Mouse (Mus musculus): ENCODE measurements around the gene Cuedc2.

Cuedc2 gene

GRCm38 (mm10) chr19:46339287-46339971 is 927 bp upstream of the Cuedc2 start:
- DNase-seq (ENCODE audit: low spot score in 2 of 2): no peak

DNA sequence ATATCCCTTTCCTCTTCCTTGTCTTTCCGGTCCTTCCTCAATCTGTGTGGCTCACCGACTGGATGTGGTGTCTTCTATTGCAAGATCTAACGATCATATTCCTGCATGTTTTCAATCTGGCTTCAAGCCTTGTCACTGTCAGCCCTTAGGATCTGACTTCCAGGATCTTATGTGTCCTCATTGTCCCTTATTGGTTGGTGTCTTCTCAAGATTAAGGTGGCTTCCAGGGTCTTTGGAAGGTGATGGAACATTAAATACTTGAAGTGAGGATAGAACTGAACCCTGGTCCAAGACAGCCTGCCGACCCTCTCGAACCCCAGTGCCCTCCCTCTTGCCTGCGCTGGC is 412 bp upstream of the Cuedc2 start:
- no peak for DNase-seq (ENCODE audit: low spot score in 2 of 2)

DNA sequence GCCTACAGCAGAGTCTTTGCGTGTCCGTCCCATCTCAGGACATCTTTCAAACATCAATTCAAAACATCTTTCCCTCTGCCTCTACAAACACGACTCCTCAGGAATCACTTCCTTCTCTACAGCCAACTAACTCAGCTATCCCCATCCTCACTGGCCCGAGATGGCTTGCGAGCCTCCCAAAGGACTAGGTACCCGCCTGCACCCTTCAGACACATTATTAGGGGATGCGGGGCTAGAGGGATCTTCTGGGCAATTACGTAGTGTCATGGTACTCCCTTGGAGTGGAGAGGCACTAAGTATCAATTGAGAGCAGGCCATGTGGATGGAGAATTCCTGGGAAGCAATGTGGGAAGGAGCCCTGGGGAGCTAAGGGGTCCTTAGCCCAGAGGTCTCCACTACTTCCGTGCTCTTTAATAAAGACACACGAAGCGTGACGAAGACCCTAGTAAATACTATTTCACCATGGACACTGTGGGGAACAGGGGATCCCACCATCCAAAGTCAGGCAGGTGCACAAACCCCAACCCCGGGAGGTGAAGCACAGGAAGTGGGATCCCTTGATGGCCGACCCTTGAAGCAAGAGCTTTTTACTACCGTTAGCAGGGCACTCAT is 677 bp downstream of the Cuedc2 start:
- no peak for DNase-seq (ENCODE audit: low spot score in 2 of 2)

GRCm38 (mm10) chr19:46333906-46334305 is 4.6 kb downstream of the Cuedc2 start:
- DNase-seq (ENCODE audit: low spot score in 2 of 2): no peak

- no peak for DNase-seq (ENCODE audit: low spot score in 2 of 2)
These were observed 5.7 kb downstream of the Cuedc2 start for GRCm38 (mm10) chr19:46332721-46333339.

DNA sequence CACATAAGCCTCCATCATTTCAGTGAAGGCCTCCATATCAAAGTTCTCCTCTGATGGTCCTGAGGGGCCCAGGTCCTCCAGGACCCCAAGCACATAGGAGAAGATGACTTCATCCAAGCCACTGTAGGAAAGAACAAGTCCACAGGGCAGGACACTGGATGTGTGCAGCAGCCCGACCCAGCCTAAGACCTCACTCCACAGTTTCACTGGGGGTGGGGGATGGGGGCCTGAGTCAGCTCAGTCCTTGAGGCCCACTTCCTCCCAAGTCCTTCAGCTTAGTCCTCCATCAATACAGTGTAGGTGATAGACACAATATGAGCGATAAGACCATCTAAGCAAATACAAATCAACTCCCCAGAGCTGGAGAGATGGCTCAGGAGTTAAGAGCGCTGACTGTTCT is 6.6 kb downstream of the Cuedc2 start:
- no peak for DNase-seq (ENCODE audit: low spot score in 2 of 2)

GRCm38 (mm10) chr19:46331326-46331725 is 7.2 kb downstream of the Cuedc2 start:
- no peak for DNase-seq (ENCODE audit: low spot score in 2 of 2)

DNA sequence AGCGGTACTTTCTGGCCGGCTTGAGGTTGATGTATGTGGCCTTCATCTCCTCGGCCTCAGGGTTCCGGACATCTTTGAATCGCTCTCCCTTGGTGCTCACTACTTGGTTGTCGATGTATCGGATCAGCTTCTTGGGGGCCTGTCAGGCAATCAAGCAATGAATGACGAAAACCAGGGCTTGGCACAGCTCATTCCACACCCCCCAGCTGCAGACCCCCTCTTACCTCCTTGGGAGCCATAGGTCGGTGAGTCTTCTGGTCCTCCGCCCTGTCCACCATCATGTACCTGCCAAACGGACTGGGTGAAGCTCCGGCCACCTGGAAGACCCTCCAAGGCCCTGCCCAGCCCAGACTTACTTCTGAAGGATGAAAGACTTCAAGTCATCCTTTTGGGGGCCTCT is 7.8 kb downstream of the Cuedc2 start:
- DNase-seq (ENCODE audit: low spot score in 2 of 2): no peak

GRCm38 (mm10) chr19:46329951-46330350 is 8.6 kb downstream of the Cuedc2 start:
- peak; percentile 75 for DNase-seq (ENCODE audit: low spot score in 2 of 2)

GRCm38 (mm10) chr19:46329031-46329641 is 9.4 kb downstream of the Cuedc2 start:
- no peak for DNase-seq (ENCODE audit: low spot score in 2 of 2)

DNA sequence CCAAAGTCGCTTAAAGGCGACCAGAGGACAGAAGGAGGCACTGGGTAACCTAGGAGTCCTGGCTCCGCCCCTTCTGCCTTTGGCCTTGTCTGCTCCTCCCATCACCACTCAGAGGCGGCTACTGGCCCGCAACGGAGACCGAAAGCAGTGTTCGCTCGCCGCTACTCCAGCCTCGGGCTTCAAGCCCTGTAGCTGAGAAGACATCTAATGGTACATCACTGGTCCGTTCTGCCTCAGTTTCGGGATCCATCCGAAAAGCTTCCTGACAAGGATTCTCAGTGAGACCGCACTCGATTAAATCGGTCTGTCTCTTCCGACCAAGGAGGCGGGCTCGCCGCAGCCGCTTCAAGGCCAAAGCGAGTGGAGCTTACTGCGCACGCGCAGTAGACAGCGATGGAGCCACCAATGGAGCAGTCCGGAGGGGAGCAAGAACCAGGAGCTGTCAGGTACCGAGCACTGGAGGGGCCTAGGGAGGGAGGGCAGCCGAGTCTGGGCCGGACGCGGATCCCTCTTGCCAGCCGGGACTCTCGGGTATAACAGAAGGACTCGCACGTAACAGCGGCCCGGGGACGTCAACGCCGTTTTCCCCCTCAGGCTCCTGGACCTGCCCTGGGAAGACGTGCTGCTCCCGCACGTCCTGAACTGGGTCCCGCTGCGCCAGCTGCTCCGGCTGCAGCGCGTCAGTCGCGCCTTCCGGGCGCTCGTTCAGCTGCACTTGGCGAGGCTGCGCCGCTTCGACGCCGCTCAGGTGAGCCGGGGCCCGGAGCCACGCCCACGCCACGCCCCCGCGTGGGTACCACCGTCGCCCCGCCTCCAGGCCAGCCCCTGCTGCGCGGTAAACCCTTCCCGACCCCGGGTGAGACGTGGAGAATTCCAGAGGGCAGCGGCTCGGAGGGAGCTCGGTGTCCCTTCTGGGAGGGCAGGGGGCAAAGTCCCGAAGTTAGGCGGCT is 10.1 kb downstream of the Cuedc2 start, which contains the start of gene Fbxl15:
Gene Fbxl15, plus strand, starts transcription at position 104 of the 950 bp plus-strand sequence.
- peak; percentile 88 to 90 for DNase-seq (ENCODE audit: low spot score in 2 of 2)

DNA sequence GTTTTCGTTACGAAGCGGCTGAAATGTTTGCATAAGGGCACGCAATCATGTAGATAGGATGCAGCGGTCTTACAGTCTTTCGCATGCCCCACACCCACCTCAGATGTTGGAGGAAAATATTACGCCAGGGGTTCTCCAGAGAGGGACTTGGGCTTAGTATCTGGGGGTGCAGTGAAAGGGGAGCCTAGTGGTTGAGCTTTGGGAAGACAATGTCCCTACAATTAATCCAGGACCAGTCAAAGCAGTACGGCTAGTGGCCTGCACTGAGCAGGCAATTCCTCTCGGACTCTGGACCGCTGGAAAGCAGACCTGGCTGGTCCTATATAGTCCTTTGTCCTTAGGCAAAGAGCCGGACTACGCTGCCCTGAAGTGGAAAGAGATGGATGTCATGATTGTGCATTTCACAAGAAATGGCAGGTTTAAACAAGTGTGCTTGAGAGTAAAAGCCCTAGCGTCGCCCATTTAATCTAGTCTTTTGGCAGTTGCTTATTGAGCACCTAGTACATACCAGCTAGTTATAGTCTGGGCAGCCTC is 10.9 kb downstream of the Cuedc2 start:
- DNase-seq (ENCODE audit: low spot score in 2 of 2): no peak

- DNase-seq (ENCODE audit: low spot score in 2 of 2): no peak
These were observed 11.7 kb downstream of the Cuedc2 start, which contains the start of gene Psd for GRCm38 (mm10) chr19:46326756-46327305. Gene Psd, minus strand, starts transcription at chr19:46327156.

- DNase-seq (ENCODE audit: low spot score in 2 of 2): no peak
These were observed 12.3 kb downstream of the Cuedc2 start for GRCm38 (mm10) chr19:46326019-46326755.

DNA sequence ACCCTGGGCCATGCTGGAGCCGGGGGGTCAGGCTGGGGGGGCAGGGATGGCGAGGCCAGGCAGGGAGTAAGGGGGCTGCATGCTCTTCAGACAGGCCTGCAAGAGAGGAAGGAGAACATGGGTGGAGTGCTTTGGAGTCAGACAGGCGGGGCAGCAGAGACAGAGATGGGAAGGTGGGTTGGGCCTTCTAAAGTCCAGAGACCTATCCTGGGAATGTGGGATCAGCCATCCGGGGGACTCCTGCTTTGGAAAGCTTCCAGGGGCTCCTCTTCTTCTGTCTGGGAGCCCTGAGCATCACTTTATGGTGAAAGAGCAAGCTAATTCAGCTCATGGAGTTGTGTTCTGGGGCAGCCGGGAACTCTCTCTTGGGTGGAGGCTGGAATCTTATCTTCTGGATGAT is 13.6 kb downstream of the Cuedc2 start:
- DNase-seq (ENCODE audit: low spot score in 2 of 2): no peak

- no peak for DNase-seq (ENCODE audit: low spot score in 2 of 2)
These were observed 14.1 kb downstream of the Cuedc2 start for GRCm38 (mm10) chr19:46324366-46324765.

GRCm38 (mm10) chr19:46323716-46324115 is 14.8 kb downstream of the Cuedc2 start:
- no peak for DNase-seq (ENCODE audit: low spot score in 2 of 2)

GRCm38 (mm10) chr19:46322996-46323572 is 15.4 kb downstream of the Cuedc2 start:
- DNase-seq (ENCODE audit: low spot score in 2 of 2): no peak

GRCm38 (mm10) chr19:46322144-46322995 is 16.1 kb downstream of the Cuedc2 start:
- no peak for DNase-seq (ENCODE audit: low spot score in 2 of 2)

Measured in urinary bladder, adult 18-20 months (tissue).